Mouse (Mus musculus) neutrophil, adult 5-6 weeks (primary cell): ENCODE results near the gene Hrct1. TPM values are rescaled to one million over a fixed set of nuclear protein-coding genes. Genes with fewer than 3 reads are reported as not detected.

Experiments used
- ATAC-seq: fragments of 151-379, 151-347 bp; 2 replicates; pipeline ENCODE4 v1.8.0; 2017; ENCODE audit warnings: mild to moderate bottlenecking, moderate TSS enrichment; ENCODE audit not compliant: insufficient number of reproducible peaks, poor library complexity, low FRiP score, severe bottlenecking; ENCODE audit errors: extremely low read depth
- total RNA-seq: library from RNA; stranded (forward); fragments of 200-1000 nt; gene quantifications from 2 replicates; pipeline ENCODE4 v1.2.3, GENCODE M21; 2017

Hrct1 gene
- total RNA-seq, result not detected in 2 replicates

DNA sequence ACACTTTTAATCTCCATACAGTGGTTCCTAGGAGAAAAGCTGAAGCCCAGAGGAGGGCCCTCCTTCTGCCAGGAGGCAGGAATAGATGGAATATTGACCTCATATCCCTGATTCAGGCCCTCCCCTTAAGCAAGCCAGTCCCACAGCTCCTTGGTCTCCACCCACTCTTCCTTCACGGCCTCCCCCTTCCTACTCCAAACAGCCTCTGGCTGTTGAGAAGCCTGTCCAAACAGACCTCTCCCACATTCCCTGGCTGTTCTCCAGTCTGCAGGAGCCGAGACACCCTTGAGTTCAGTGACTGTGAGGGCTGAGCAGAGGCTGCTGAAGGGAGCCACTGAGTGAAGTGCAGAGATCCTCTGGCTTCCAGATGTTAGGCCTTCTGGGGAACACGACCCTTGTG is at the start of gene Hrct1:
TSS of gene Hrct1 (plus strand) at position 194 of the 400 bp plus-strand sequence.
- ATAC-seq, result no peak

DNA sequence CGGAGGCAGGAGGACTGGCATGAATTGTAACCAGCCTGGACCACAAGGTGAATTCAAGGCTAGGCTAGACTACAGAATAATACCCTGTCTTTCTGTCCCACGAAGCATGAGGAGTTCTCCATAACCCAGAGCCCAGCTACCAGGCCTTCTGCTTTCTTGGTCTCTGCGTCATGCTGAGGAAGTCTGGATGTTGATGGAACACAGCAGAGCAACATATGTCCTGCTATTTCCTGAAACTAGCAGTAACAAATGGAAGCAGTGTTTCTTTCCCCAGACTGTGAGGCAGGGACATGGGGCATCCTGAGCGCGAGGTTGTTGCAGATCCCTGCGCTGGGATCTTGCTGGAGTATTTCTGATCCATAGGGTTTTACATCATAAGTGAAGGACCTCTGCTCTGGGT is 48.4 kb upstream of the Hrct1 start:
- ATAC-seq, result no peak

DNA sequence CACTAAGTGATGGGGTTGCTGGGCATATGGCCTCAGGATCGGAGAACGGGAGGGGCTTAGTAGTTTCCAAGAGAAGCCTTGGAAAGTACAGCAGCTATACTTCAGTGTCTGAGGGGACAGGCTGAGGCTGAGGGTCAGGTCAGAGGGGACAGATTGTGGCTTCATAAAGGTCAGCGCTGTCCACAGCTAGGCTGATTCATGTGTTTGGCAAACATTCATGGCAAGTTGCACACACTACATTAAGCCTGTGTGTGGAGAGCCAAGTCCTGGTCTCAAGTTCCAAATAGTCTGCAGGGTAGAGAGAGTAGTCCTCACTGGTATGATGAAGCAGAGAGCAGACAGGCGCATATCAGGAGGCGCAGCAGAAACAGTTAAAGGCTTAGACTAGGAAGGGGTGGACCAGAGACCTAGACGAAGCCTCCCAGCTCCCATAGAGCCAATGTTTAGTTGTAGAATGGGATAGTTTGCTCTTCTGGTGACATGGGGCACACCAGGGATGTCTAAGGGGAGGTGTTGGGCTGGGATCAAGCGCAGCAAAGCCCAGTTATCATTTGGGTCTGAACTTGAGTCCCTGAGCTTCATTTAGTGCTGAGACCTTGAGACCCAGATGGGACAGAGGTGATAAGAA is 47.5 kb upstream of the Hrct1 start:
- ATAC-seq, result no peak

DNA sequence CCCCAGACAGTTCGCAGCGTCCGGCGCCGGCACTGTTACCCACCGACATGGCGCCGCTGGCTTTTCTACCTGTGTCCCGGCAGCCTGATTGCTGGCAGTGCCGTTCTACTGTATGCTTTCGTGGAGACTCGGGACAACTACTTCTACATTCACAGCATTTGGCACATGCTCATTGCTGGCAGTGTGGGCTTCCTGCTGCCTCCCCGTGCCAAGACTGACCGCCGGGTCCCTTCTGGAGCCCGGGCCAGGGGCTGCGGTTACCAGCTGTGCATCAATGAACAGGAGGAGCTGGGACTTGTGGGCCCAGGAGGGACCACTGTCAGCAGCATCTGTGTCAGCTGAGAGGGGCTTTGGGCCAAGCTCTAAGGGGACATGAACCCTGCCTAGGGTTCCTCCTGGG is 37.0 kb upstream of the Hrct1 start:
- no peak for ATAC-seq

DNA sequence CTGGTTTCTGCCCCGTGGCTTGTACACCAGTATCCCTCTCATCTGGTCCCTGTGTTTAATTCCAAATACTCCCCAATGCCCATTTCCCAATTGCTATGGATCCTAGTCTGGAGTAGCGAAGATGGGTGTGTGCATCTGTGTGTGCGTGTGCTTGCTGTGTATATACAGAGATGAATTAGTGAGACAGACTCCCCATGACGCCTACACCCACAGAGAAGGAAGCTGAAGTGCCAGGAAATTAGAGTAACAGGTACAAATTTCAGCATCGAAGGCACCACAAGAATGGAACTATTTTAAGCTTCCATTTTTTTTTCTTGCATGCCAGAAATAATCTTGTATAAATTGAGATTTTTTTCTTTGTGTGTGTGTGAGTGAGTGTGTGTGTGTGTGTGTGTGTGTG is 36.0 kb upstream of the Hrct1 start:
- no peak for ATAC-seq

DNA sequence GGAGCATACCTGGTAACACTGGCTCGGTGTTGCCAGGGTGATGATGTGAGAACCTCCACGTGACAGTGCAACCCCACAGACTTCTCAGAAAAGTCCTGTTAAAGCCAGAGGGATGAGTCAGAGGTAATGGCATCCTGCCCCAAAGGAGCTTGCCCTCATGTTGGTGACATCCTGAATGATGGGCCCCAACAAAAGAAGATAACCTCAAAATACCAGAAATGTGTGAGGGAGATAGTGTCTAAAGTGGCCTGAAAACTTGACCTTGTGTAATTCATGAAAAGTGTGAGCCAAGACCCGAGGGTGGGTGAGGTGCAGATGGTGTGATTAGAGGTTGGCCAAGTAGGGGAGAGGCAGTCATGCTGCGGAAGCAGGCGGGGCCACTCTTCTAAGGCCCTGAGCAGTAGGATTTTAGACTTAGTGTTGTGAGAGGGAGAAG is 33.2 kb upstream of the Hrct1 start:
- no peak for ATAC-seq

DNA sequence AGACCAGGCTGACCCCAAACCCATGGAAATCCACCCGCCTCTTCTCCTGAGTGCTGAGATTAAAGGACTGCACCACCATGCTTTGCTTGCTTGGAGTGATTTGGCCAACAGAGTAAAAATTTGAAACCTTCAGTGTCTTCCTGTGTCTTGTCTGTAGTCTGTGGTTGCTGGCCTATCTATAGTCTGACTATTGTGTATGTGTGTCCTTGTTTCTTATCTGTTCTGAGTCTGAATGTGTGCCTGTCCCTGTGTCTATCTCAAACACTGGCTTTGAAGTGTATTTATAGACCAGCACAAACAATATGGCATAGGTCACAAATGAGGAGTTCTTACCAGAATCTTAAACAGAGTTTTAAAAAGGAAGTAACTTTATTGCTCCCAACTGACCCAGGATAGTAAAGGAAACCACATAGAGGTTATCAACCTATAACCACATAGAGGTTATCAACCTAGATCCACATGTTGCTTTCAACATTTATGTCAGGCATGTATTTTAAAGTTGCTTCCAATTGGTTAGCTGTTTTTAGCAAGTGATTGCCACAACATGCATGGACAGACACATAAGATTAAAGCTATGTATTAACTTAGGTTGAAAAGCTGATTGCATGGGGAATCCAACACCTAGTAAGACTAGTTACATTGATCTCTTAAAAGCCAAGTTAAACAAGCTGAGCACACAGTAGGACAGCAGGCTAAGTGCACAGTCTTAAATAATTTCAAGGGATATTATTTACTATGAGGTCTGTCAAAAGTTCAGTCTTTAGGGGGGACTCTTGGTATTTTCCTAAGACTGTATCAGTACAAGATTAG is 32.3 kb upstream of the Hrct1 start:
- no peak for ATAC-seq

DNA sequence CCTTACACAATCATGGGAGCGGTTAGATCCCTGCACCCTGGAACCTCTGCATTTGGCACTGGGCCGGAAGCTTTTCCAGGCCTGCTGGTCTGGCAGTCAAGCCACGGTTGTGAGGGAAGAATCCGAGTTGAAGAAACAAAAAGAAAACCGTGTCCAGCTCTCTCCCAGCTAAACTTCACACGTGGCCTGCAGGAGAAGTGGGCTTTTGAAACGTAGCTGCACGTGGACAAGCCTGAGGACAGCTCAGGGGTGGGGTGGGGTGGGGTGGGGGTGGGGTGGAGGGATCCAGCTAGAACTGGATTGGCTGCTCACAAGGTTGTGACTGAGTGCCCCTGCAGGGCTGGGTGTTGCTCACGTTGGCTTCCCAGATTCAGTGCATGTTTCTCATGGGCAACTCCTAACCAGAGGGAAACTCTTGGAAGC is 31.7 kb upstream of the Hrct1 start:
- no peak for ATAC-seq

DNA sequence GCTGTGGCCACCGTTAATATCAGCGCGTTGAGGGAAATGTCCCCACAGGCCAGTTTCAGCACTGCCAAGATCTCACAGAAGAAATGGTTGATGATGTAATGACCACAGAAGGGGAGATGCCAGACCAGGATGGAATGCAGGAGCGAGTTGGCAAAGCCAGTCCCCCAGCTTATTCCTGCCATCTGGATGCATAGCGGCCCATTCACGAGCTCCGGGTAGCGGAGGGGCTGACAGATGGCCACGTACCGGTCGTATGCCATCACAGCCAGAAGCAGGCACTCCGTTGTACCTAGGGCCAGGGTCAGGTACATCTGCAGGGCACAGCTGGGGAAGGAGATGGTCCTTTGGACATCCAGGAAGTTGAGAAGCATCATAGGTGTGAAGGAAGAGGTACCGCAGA is 30.4 kb upstream of the Hrct1 start:
- no peak for ATAC-seq

DNA sequence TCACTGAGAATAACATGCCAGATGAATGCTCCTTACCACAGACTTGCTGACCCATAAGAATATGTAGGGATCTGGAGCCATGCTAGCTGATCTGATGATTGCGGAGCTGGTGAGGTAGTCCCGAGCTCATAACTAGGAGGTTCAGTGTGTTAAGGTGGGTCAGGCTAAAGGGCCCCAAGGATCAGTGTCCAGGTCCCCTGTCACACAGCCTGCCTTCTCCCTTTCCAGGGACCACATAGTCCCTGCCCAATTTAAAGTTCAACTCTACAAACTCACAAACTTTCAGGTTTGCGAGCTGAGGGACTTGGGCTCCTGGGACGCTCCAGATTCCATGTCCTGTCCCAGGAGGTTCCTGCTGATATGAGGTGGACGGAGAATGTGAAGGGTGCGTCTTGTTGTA is 26.3 kb upstream of the Hrct1 start, which contains the start of gene Olfr70:
TSS of gene Olfr70 (minus strand) at position 101 of the 400 bp plus-strand sequence.
- no peak for ATAC-seq

DNA sequence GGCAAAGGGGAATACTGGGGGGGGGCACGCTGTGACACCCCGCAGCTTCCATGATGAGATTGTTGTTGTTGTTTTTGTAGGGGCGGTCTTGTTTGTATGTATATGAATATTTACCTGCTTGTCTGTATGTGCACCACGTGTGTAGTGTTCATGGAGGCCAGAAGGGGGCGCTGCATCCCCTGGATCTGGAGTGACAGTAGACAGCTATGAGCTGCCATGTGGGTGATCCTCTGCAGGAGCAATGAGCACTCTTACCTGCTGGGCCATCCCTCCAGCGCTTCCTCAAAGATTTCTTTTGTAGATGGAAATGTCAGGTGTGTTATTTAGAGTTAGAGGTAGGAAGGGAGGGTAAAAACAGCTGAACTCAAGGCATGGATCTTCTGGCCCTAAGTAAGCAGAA is 23.5 kb upstream of the Hrct1 start:
- no peak for ATAC-seq

DNA sequence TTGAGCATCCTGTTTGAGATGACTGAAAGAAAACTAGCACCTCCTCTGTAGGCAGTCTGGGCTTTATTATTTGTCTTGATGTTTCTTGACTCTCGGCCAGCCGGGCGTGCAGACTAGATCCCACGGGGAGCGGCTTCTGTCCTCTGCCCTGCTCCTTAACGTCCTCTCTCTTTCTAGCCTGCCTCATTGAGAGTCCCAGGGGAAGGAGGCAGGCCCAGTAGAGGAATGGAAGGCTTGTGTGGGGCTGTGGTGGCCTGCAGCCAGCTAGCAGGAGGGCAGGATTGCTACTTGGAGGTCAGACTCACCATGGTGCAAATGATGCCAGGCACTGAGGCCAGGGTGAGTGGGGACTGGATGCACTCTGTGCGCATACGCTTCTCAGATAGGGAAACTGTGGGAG is 23.1 kb upstream of the Hrct1 start:
- ATAC-seq, result no peak

DNA sequence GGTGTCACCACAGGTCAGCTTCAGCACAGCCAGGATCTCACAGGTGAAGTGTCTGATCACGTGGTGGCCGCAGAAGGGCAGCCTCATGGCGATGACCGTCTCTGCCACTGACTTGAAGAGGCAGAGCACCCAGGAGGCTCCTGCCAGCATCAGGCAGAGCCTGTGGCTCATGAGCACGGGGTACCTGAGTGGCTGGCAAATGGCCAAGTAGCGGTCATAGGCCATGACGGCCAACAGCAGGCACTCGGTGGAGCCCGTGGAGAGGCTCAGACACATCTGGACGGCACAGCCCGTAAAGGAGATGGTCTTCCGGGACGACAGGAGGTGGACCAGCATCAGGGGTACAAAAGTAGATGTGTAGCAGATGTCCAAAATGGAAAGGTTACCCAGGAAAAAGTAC is 21.0 kb upstream of the Hrct1 start:
- ATAC-seq, result no peak

DNA sequence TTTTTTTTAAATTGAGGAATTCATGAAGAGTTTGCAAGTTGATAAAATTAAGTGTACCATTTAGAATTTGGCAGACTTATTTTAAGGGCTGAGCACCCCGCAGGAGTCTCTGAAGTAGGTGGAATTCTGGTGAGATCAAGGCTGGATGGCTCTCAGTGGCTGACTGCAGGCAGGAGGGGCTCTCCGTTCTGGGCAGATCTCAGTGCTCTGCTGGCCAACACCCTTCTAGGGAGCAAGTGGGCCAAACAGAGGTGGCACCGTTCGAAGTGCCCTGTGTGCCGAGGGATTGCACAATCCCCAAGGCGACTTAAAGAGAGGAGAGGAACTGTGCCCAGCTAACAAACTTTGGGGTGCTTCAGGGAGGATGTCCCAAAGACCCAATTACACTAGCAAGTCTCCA is 17.1 kb upstream of the Hrct1 start, which contains the start of gene Olfr71:
TSS of gene Olfr71 (minus strand) at position 387 of the 400 bp plus-strand sequence.
- no peak for ATAC-seq

DNA sequence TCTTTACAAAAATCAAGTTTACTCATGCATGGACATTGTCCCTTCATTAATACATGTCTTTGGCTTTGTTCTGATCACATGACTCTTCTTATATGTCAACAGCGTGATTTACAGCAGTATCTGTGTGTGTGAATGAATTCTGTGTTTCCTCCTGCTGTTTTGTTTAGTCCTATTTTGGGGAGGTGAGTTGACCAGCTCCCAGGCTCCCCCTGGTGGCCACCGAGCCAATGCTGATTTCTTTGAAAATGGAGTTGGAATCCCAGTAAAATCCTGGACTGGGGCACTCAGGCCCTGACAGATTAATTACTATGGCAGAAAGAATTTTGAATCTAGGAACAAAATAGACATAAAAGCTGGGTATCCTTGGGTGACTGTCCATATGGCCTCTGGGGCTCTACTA is 15.2 kb upstream of the Hrct1 start:
- peak; percentile 33; the same call in 1 of the 2 replicates for ATAC-seq

DNA sequence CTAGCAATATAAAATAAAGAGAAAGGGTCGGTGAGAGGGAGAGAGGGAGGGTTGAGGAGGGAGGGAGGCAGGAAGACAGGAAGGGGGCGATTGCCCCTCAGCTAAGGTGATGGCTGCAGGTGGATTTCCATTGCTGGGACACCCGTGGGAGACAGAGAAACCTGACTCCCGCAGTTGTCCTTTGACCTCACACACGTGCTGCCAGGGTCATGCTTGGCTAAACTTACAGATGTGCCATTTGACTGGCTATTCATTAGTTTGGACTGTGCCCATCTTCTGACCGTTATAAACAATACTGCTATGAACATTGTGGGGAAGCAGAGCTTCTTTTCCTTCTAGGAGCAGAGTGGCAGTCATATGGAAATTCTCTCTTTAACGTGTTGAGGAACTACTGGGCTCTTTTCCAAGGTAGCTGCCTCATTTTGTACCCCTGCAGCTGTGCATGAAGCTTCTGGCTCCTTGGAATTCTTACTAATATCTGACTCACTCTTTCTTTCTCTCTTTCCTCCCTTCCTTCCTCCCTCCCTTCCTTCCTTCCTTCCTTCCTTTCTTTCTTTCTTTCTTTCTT is 13.3 kb upstream of the Hrct1 start:
- no peak for ATAC-seq

DNA sequence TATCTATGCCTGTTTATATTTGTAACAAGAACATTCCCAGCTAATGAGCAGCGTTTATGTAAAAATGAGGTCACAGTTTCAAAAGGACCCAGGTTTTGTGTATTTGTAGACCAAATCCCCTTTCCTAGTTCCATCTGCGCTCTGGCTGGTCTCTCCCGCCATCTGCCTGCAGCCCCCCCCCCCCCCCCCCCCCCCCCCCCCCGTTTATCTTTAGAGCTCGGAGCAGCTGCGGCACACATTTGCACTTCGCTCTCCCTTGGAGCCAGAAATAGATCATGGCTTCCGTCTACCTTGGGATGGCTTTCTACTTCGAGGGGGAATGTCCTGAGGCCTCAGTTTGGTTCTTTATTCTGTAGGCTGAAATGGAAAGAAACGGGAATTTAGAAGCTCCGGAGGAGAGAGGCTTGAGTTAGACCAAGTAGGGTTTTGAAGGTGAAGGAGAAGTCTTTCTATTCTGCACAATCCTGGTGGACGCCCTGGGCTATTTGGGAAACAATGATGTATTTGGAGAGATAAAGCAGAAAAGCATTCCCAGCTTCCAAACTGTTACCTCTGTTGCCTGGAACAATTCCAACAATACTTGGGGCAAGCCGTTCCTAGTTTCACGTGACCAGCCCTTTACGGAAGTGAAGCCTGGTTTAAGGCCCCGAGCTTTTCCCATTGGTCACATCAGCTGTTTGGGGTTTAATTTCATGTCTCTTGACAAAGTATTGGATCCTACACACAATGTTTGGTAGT is 6.3 kb upstream of the Hrct1 start:
- ATAC-seq, result no peak

DNA sequence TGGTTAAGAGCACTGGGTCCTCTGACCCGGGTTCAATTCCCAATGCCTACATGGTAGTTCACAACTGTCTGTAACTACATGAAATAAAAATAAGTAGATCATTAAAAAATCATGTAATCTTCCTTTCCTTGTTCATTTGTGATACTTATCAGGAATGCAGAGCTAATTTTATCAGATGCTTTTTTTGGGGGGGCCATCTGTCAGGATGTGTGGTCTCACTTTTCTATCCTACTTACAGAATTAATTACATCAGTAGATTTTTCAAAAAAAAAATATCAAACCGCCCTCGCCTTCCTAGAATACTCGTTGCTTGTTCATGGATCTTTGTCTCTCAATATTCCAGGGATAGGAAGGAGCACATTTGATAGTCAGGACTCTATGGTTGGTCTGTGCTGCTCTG is 4.8 kb upstream of the Hrct1 start:
- ATAC-seq, result no peak

DNA sequence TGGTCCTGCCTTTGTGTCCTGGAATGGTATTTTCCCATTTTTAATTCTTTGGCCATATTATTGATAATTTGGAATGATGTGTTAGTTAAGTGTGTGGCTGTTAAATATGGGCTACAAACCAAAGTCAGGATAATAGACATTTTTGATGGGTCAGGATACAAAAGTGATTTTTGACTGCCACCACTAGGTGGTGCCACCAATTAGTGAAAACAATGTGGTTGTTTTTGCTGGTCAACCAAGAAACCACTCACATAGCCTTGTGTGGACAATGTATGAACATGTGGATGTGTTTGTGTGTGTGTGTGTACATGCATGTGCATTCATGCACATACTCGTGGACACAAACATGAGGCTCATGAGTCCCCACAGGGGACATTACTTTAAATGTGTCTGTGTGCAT is 2.2 kb upstream of the Hrct1 start:
- no peak for ATAC-seq
